Mouse (Mus musculus): ENCODE measurements around the gene Etfdh.

Etfdh gene

DNA sequence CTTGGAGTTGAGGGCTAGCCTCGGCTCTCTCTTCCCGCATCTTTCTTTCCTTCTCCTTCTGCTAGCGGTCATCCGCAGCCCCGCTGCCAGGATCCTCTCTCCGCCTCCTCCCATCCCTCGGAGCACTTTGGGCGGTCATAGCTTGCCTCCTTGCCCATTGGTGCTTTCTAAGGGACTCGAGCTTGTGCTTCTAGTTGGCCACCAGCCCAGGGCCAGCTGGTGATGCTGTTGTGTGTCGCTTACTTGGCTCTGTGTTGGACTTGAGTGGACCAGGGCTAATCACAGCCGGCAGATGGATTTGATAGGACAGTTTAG lies at the start of gene Etfdh:
Gene Etfdh, minus strand, starts transcription at position 85 of the 315 bp plus-strand sequence.
- DNase-seq (ENCODE audit: low spot score), result peak; percentile 79

- DNase-seq (ENCODE audit: low spot score), result no peak
These were observed 47.1 kb upstream of the Etfdh start for GRCm38 (mm10) chr3:79676411-79676810.

DNA sequence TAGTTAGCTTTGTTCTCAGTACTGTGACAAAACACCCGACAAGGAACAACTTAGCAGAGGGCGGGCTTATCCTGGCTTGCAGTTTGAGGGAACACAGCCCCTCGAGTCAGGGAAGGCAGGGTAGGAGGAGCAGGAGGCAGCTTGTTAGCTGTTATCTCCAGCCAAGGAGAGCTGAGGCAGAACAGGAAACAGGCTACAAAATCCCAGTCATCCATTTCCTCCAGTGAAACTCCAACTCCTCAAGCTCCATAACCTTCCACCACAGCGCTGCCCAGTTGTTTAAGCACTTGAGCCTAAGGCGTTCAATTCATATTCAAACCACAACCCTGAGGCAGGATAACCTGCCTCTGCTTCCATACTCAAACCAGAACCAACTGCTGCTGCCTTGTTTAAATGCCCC lies 45.3 kb upstream of the Etfdh start:
- no peak for DNase-seq (ENCODE audit: low spot score)

- DNase-seq (ENCODE audit: low spot score), result peak; percentile 83
These were observed 43.8 kb upstream of the Etfdh start for GRCm38 (mm10) chr3:79673082-79673481.

DNA sequence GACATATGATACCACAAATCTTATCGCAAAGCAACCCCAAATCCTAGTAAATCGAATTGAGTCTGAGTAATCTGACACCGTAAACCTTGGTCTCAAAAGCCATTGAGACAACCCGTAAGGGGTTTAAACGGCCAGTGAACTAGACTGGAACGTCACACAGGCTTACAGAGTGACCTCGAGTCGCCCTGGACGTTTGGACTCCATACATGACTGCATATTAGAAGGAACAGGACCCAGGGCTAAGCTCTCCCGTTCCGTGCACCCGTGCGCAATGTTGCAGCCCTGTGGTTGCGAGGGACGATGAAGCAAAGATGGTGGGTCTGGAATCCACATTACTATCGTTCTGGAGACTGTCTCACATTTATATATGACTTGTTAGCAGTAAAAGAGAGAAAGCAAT lies 42.9 kb upstream of the Etfdh start:
- DNase-seq (ENCODE audit: low spot score), result no peak

GRCm38 (mm10) chr3:79670556-79670955 lies 41.3 kb upstream of the Etfdh start:
- no peak for DNase-seq (ENCODE audit: low spot score)

DNA sequence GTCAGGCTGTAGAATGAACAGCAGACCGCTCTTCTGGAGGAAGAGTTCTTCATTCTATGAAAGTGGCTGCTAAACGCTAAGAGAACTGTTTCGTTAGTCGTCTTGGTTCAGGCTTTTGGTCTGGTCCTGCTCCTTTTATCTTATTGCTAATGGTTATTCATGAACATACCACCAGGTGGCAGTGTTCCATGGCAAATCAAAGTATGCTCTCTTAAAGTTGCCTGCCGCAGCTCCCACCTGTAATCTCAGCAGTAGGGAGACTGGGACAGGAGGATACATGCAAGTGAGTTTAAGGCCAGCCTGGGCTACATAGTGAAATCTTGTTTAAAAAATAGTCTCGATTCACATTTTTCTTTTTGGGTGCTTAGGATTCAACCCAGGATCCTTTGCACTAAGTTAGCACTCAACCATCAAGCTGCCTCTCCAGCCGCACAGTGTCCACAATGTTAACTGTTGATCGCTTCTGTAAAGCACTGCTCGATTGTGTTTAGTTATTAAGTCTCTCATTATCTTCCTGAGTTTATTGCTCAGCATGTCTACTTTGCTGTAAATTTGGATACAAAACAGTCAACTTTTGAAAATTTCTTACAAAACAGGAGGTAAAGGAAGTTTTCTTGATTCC lies 35.6 kb upstream of the Etfdh start:
- DNase-seq (ENCODE audit: low spot score), result peak; percentile 83

- no peak for DNase-seq (ENCODE audit: low spot score)
These were observed 27.4 kb upstream of the Etfdh start for GRCm38 (mm10) chr3:79656682-79657081.

GRCm38 (mm10) chr3:79652129-79652528 lies 22.8 kb upstream of the Etfdh start:
- no peak for DNase-seq (ENCODE audit: low spot score)

- peak; percentile 100 for DNase-seq (ENCODE audit: low spot score)
These were observed 512 bp downstream of the Etfdh start, which contains the start of gene 4930579G24Rik for GRCm38 (mm10) chr3:79628561-79629415. 4930579G24Rik (plus strand) TSS chr3:79629079.

GRCm38 (mm10) chr3:79628182-79628560 lies 1.1 kb downstream of the Etfdh start:
- DNase-seq (ENCODE audit: low spot score), result peak; percentile 20

DNA sequence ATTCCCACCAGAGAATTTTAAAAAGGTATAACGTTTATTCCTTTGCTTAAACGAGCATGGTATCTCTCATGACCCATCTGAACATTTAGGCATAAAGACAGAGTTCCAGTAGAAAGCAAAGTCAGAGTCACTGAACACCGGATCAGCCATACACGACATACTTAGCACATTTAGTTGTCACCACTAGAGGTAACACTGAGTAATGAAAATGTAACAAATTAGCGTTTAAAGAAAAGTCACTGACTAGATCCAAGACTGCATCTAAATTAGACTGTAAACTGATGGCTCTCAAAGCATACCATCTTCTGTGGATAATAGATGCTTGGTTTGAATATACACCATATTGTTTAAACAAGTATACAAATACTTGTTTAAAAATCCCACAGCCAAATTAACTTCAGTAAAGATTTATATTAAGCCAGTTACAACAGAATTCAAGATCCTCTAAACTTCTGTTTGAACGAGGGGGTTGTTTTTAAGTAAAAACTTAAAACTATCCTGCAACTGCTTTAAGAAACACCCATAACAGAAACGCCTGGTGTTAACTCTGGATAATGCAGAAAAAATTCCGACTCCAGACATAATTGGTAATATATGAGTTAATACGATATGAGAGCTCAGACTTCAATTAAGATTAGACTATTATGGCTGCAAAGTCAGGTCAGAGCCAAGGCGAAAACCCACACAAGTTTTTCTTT lies 1.7 kb downstream of the Etfdh start:
- DNase-seq (ENCODE audit: low spot score), result peak; percentile 11

DNA sequence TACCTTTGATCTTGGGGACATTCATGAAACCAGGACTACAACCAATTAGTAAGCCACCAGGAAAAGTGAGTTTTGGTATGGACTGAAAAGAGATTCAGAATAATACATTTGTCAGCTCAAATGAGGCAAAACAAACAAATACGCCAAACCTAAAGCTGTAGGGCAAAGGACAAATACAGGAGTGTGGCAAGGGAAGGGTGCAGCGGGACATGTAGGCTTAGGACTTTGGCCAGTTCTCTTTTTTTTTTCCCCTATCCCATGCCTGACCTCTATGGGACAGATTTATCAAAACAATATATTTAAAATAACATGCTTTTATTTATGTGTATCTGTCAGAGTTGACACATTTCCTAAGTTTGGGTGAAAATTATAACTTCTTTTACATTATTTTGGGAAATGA lies 19.4 kb downstream of the Etfdh start:
- no peak for DNase-seq (ENCODE audit: low spot score)

- DNase-seq (ENCODE audit: low spot score), result no peak
These were observed 33.8 kb downstream of the Etfdh start for GRCm38 (mm10) chr3:79595468-79595867.

GRCm38 (mm10) chr3:79591793-79592471 lies 37.4 kb downstream of the Etfdh start:
- no peak for DNase-seq (ENCODE audit: low spot score)

DNA sequence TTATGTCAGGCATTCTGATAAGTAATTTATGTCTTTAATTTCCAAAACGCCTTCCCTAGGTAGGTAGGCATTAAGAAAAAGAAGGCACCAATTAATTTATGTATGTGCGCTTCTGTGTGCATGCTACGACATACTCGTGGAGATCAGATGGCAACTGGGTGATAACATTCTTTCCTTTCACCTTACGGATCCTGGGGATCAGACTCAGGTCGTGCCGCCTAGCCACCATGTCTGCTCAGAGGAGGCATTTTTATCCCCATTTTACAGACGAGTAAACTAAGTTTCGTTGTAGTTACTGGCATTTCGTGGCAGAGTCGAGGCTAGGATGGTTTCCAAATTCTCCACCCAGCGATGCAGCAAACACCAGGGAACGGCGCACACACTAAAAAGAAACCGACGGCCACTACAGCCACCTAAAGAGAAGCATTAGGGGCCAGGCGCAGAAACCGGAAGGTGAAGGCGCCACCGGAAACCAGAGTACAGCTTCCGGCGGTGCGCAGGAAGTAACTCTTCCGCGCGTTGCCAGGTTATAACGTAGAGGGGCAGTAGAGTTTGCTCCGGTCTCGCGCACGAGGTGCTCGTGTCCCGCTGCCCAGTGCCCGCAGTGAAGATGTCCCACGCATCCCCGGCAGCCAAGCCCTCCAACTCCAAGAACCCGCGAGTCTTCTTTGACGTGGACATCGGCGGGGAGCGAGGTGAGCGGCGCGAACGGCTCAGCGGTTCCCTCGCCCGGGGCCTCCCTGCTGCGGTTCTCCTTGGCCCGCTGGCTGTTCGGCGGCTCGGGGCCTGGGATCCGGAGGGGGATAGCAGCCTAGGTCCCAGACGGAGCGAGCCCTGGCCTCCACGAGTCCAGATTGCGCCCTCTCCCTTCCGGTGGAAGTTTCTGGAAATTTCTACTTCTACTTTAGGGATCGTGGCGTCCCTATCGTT lies 38.2 kb downstream of the Etfdh start, which contains the start of gene Ppid:
Gene Ppid, plus strand, starts transcription at position 480 of the 930 bp plus-strand sequence.
- peak; percentile 93 for DNase-seq (ENCODE audit: low spot score)

GRCm38 (mm10) chr3:79589671-79590070 lies 39.6 kb downstream of the Etfdh start:
- DNase-seq (ENCODE audit: low spot score), result no peak

GRCm38 (mm10) chr3:79586804-79587203 lies 42.5 kb downstream of the Etfdh start:
- peak; percentile 93 for DNase-seq (ENCODE audit: low spot score)

DNA sequence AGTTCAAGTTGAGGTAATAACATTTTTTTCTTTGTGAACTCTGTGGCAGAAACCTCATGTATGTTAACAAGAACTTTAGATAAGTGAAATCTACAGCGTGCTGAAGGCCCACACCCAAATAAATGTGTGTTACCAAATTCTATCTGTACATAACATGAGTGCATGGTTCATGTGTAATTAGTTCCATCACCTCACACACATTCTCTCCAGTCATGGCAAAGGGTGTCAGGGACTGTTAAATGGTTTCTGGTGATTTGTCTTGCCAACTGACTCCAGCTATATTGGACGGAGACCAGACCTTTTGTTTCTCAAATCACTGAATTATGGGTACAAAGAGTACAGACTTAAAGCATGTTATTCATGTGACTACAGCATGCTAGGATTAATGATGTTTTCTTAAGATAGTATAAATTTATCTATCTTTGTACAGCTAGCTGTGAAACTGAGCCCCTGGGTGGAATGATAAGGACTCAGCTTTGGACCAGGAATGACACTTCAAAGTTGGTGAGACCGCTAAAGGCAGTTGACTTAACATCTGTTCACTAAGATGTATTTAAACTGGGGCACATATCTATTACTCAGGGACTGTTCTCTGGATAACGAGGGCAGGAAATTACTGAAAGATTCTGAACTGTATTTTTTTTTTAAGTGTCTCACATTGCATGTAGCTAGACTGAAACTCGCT lies 49.3 kb downstream of the Etfdh start:
- no peak for DNase-seq (ENCODE audit: low spot score)

DNA sequence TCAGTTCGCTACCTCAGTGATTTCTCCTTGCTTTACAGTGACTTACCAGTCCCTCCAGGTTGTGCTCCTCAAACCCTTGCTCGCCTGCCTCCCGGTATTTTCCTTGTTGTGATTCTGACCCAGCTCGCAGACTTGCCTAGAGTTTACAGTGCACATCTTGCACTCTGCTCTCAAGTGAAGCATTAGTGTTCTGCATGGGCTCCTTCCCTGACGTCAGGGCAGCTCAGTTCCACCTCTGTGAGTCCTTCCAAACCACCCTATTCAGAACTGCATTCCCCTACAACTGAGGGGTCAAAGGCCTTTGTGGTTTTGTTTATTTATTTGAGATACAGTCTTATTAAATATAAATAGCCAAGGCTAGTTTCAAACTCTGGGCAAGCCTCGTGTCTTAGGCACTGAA lies 51.1 kb downstream of the Etfdh start:
- no peak for DNase-seq (ENCODE audit: low spot score)

DNA sequence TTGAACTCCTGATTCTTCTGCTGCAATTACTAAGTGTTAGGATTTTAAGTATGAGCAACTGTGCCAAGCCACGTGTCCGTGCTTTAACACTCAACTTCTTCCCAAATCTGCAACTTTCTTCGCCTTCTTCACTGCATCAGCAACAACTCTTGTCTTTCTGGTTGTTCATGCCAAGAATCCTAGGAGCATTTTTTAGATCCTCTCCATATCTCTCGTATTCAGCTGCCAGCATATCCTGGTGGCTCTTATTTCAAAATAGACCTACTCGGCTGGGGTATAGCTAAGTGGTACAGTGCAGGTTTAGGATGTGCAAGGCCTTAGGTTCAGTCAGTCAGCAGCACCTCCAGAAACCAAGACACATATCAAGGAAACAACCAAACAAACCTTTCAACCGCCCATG lies 51.7 kb downstream of the Etfdh start:
- DNase-seq (ENCODE audit: low spot score), result no peak
